Mouse (Mus musculus) urinary bladder, adult 18-20 months (tissue): ENCODE data around the gene Oxsr1.
"Not testable (repeated sequence)": the region's sequence is repeated elsewhere in the genome, so short reads cannot be mapped to it uniquely, and the experiment has no call there.

Source experiments
- DNase-seq, 2 experiments: peaks; one replicate each; pipeline ENCODE4 v3.0.0; 2022; ENCODE audit warnings: low spot score in 2 of 2, mixed read lengths in 2 of 2

Gene Oxsr1

DNA sequence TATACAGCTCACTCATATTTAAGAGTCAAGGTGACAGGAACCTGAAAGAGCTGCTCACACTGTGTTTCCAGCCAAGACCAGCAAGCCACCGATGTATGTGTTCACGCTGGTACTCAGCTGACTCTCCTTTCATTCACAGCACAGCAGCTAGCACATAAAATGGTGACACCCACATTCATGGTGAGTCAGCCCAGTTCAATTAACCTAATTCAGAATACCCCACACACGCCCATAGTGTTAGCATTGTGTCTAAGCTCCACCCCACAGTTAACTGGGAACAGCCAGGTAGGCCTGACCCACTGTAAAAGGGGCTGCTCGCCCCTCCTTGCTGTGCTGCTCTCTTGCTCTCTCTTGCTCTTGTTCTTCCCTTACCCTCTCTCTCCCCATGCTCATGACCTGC is 50.7 kb downstream of the Oxsr1 start:
- DNase-seq, result no peak

DNA sequence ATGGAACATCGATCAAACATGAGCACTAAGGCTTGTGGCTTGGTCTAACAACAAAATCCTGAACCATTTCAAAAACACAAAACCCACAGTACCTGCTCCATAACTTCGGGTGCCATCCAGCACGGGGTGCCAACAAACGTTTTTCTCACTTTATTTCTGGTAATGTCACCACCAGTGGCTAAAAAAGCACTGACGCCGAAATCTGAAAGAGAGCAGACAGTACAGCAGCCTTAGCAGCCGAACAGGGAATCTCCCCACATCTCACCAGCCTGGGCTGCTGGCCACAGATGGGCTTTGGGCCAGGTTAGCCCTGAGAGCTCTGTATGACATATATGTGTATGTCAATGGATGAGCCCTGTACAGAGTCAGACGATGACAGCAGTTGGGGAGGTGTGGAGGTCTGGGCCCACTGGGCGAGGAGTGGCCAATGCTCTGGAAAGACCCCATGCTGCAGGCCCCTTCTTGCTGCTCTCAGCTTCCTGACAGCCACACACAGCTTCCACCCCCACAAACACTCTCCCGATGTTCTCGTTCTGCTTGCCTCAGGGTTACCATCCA is 53.6 kb downstream of the Oxsr1 start:
- no peak for DNase-seq

DNA sequence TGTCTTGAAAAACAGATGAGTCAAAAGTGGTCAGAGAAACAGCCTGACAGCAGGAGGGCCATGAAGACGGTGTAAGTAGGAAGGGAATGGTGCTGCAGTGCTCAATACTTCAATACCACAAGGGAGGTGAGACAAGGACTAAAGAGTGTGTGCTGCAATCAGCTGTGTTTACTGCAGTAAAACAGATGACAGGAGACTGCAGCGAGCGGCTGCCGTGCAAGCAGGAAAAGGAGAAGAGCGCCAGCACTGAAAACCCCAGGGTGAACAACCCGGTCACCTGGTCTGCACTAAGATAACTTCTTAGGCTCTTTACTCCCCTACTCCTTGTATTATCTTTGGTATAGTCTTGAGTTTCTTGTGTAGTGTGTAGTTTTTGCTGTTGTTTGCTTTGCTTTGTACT is 54.1 kb downstream of the Oxsr1 start:
- no peak for DNase-seq

DNA sequence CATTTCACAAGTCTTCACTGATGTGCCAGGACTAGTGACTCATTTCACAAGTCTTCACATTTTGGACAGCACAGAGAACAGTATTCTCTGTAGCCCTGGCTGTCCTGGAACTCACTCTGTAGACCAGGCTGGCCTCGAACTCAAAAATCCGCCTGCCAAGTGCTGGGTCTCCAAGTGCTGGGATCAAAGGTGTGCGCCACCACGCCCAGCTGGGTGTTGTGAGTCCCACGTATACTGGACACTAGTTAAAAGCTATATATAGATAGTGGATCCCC is 56.2 kb downstream of the Oxsr1 start:
- DNase-seq, result not testable (repeated sequence)

DNA sequence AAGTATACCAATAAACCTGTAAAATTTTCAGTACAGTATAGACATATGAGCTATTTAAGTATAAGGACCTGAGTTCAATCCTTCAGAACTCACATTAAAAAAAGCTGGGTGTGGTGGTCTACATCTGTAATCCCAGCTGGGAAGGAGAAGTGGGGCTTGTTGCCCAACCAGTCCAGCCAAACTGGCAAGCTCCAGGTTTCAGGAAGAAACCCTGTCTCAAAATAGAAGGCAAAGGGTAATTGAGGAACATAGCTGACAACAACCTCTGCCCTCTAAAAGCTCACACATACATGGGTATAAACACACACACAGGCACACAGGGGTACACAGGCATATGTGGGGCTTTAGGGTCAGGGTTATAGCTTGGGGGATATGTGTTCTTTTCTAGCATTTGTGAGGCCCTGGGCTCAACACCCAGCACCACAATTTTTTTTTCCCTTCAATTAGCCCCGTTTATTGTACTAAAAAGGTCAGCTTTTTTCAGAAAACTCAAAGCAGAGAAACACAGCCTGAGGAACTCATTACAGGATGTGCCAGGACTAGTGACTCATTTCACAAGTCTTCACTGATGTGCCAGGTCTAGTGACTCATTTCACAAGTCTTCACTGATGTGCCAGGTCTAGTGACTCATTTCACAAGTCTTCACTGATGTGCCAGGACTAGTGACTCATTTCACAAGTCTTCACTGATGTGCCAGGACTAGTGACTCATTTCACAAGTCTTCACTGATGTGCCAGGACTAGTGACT is 56.7 kb downstream of the Oxsr1 start:
- DNase-seq, result not testable (repeated sequence)

DNA sequence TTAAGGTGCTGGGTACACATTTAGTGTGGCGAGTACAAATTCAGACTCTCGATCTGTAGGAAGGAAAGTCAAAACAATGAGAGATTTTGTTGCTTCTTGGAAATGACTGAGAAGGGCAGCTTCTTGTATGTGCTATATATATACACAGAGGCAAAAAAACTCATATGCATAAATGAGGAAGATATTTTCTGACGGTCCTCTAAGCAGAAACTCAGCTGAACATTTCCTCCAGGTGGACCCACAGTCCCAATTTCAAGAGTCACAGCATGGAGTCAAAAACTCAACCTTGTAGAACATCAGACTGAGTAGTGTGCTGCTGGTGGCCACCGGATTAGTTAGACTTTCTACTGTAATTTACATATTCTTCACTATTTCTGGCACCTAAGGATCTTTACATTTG is 59.2 kb downstream of the Oxsr1 start:
- DNase-seq, result no peak

DNA sequence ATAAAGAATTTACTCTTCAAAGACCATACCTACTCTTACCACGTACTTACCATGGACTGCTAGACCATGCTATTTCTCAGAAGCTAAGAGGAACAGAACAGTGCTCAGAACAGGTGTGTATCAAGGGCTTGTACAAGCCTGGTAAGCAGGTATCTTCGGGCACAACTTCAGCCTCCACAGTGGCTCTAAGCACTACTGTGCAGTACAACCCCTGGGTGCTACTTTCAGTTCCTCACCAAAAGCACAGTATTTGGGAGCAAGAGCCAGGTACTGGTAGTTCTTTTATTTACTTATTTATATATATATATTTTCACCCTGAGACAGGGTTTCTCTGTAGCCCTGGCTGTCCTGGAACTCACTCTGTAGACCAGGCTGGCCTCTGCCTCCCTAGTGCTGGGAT is 61.4 kb downstream of the Oxsr1 start:
- no peak for DNase-seq

DNA sequence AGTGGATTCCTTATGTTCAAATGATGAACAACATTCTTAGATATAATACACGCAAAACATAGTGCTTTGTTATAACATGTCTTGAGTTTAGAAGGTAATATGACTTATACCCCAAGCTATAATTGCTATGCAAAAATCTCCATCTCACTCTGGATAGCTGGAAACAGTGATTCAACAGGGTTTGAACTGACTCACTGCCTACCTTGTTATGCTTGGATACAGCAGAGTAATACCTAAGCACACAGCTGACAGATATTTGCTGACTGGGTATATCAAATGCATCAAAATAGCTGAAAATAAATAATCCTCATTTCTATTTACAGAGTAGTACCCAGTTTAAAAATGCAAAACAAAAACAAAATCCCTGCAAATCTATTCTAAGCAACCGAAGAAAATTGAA is 63.4 kb downstream of the Oxsr1 start:
- DNase-seq, result no peak

DNA sequence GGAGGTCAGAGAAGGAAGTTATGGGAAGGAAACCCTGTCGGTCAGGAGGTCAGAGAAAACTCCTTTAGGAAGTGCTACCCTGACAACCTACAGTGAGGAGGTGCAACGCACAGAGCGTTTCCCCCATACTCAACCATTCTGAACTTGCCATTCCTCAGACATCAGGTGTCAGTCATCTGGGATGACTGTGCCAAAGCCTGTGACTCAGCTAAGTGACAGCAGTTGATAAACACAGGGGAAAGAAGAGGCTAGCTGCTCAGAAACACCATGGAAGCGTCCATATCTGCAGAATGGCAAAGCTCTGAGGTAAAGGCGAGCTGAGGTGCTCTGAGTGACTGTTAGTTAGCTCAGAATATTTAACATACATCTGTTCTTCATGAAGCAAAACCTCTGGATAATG is 64.1 kb downstream of the Oxsr1 start:
- no peak for DNase-seq

DNA sequence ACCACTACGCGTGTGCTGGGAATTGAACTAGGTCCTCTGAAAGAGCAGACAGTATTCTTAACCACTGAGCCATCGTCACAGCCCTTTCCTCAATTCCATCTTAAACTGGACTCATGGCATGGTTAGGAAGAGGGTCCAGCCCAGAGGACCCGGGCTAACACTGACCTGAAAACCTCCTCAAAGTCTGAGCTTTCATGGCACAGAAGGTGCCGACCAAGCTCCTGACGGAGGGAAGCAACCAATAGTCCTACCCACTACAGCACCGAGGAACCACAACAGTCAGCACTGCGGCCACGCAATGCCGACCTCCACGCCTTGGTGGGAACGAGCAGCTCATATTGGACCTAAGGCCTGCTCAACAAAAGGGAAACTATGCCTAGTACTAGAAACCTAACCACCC is 66.1 kb downstream of the Oxsr1 start:
- no peak for DNase-seq

DNA sequence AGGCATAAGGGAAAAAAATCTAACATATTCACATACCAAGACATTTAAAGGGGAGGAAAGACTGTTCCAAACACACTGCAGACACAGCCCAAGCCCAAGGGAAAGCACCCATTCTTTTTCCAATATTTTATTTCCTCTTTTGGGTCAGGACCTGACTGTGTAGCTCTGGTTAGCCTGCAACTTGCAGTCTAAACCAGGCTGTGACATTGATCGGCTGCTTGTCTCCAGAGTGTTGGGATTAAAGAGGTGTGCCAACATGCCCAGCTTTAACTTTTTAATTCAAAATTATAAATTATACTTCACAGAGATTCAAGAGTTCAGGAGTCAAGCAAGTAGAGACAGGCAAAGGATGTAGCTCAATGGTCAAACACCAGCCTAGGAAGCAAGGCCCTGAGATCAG is 67.1 kb downstream of the Oxsr1 start:
- DNase-seq, result no peak

DNA sequence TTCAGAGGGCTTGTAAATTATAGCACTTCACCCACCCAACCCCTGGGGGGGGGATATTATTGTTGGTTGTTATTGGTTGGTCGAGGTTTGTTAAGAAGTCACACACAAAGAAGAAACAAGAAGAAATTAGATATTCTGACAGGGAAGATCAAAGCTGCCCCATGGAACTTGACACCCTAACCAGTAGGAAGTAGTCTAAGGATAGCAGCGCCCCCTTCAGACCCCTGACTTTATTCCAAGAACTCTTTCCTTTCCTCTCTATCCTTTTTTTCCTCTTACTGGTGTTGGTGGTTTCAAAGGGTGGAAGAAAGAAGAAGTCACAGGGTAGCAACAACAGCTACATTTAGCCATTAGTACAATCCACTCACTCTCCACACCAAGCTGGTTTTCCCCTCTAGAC is 68.0 kb downstream of the Oxsr1 start:
- DNase-seq, result no peak

DNA sequence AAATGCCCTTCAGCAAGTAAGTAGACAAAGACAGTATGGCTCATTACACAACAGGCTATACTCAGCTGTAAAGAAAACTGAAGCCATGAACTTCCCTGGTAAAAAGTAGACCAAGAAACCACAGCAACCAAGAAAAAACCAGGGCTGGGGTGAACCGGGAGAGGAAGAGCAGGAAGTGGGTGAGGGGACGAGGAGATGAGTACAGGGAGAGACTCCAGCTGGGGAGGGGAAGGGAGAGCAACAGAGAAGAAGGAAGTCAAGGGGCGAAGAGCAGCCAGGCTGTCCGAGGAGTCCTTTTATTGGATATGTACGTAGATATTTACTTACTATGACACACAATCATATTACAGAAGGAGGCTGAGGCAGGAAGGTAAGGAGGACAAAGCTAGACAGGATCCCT is 74.2 kb downstream of the Oxsr1 start:
- no peak for DNase-seq

DNA sequence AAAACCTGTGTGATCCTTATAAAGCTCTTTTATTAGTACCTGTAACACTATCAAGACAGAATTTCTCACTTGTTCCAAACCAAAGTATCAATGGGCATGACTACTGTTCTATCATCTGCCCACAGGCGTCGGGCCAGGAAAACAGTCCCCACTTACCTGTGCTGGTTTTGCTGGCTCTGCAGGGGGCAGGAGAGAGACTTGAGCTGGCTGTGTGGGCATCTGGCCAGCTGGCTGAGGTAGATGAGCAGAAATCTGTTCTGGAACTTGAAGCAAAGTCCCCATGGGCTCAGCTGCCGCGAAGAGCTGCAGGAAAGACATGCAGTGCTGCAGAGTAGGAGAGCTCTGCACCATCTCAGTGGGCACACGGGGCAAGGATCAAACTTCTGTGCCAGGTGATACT is 75.4 kb downstream of the Oxsr1 start:
- no peak for DNase-seq

DNA sequence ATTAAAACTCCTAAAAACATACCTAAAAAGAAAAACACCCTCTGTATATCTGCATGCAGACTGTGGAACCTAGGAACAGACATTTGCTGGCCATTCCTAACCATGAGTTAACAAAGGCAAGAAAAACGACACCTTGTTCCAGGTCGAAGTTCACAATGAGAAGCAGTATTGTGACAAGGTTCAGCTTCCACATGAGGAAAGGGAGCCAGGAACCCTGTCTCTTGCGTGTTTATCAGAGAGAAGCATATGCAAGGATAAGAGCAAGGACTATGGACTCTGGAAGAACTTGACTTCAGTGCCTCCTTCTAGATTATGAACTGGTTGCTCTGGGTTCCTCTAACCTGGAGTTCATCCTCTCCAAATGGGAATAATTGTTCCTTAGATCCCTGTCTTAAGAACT is 78.2 kb downstream of the Oxsr1 start:
- DNase-seq, result no peak

DNA sequence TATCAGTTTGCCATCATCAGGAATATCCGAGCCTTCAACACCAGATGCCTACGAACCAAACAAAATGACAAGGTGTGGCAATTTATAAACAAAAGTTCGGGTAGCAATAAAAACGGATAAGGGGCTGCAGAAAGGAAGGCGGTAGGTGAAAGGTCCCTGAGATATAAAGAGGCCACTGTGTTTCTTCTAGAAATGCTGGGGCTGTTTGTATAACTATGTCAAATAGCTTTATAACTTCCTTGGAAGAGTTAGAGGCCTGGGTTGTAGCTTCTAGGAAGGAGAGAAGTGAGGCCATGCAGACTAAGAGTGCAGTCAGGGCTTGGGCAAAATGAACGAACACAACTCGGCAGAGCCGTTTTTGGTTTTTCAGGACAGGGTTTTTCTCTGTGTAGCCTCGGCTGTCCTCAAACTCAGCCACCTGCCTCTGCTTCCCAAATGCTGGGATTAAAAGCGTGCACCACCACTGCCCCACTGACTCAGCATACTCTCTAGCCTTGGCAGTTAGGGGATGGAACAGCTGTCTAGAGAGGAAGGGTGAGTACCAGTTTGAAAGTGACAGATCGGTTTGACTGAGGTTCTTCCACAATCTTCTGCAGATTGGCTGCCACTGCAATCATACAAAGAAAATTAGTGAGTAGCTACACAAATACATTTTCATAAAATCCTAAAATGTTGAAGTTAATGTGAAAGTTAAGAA is 80.9 kb downstream of the Oxsr1 start:
- no peak for DNase-seq

DNA sequence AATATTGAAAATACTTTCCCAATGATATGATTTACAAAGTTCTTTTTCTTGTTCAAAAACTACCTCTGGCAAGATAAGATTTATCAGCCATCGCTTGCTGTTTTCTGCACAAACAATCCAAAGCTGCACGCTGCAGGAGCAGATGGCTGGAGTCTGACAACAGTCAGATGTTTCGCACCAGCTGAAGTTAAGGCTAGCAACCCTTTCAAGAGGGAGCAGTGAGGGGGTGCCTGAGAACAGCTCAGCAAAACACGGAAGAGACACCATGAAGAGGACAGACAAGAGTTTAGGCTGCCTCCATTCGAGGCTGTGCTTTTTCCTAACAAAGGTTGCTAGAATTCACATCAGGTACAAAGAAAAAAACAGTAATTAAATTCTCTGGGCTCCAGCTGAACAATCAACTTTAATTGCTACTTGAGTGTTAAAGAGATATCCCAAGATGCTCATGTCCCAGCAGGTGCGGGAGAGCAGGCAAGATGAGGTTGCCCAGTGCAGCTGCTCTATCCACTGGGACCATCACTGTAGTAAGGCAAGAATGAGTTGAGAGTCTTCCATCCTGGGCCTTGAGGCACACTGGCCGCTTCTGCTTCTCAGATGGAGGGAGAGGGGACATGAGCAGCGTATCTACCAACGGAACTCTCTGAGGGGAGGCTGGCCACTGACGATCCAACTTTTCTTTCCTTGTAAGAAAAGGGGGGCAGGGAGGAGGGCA is 81.8 kb downstream of the Oxsr1 start:
- no peak for DNase-seq

DNA sequence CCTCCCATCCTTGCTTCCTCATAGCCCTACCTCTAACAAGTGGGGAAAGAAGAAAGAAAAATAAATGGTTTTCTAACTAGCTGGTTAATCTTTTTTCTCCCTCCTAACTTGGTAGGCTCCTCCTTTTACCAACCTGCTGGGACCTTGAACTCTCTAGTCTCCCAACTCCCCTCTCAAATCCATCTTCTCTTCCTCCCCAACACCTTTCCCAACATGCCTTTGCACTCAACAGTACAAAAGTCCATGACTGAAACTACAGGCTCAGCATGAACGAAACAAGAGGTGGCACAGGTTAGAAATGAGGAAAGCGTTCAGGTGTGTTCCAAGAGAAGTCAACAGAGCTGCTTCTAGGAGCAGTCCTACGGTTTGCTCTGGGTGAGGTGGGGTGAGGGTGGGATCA is 83.0 kb downstream of the Oxsr1 start:
- no peak for DNase-seq

DNA sequence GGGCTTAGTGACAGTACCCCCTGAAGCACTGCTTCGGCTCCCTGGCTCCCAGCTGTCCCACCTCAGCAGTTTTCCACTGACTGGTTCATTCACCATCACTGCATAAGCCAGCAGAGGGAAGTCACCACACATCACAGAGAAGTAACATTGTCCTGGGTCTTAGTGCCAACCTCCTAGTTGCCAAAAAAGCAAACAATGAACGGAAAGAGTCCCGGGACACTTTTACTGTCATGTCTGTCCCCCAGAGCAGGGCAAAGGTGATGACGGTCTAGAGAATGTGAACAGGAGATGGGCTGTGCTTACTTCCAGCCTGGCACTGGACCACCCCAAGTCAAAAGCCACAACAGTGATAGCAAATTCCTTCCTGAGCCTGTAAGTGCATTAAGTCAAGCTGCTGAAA is 83.4 kb downstream of the Oxsr1 start:
- no peak for DNase-seq

DNA sequence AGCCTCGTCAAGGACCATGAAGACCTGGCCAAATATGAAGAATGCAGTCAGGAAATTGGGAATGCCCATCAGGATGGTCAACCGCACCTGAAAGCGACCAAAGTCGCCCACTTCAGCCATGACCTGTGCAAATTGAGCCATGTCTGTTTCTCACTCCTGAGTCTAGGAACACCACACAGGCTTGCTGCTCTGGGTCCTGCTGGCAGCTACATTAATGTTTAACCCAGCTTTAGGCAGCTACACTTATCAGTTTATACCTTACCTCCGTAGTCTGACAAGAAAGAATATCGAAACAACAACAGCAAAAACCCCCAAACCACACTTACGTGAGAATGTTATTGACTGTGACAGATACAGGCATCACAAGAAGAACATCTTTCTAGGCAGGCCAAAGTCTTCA is 90.7 kb downstream of the Oxsr1 start:
- DNase-seq, result no peak

DNA sequence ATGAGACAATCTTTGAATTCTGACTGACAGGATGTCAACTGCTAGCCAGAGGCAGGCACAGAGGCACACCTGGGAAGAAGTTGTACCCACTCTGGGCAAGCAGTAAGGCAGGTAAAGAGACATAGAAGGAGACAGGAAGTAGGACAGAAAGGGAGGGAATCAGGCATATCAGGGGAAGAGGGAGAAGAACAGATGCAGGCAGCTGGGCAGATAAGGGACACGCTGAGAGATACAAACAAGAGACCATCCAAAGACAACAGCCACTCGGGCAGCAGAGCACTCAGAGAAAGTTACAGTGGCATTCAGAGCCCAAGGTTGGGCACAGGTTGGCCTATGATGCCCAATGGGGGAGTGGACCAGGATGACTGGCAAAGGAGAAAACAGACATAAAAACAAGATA is 91.4 kb downstream of the Oxsr1 start:
- DNase-seq, result no peak

DNA sequence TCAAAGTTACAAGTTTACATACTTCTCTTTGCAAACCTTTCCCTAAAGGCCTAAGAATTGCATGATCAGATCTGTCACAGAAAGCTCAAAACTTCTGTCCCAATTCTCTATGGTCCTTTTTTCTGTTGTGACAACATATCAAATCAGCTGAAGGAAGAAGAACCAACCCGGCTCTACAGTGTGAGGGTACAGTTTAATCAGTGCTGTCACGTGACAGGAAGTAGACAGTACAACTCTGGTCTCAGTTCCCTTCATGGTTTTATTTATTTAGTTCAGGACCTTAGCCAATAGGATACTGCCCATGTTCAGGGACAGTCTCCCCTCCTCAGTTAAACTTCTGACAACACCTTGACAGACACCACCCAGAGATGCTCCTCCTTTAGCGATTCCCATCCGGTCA is 102.0 kb downstream of the Oxsr1 start:
- no peak for DNase-seq

DNA sequence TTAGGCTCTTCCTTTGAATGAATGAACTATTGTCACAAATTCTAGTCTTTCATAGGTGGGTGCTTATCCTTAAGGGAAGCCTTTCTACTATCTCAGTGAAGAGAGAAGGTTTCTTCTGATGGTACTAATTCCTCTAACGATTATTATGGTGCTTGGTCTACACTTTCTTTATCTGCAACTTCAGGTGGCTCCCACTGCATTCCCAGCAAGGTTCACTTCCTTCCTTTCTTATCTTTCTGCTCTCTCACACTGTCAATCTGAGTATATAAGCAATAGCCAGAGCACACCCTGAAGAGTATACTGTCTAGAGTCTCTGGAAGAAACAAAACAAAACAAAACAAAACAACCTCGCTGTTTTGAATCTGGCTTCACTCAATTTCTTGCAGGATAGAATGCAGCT is 102.6 kb downstream of the Oxsr1 start:
- DNase-seq, result no peak
